Mouse (Mus musculus) myocyte (in vitro differentiated cells): ENCODE measurements at regions not wholly inside any gene's neighbourhood (a gene's known extent, or its start where the extent isn't known, plus 50 kb on each side); places are given as distances from the start of the nearest gene placed in this dataset.

Experiments
- CEBPB ChIP-seq: IDR thresholded peaks from 2 replicates; pipeline ENCODE4 v1.6.1; 2011; ENCODE audit warnings: mild to moderate bottlenecking, moderate library complexity; ENCODE audit not compliant: poor library complexity, insufficient read depth, severe bottlenecking
- E2F4 ChIP-seq: IDR thresholded peaks from one replicate; pipeline ENCODE4 v1.6.1; 2011; ENCODE audit warnings: mild to moderate bottlenecking, control low read depth, moderate library complexity; ENCODE audit not compliant: insufficient read depth
- MAX ChIP-seq: IDR thresholded peaks from one replicate; pipeline ENCODE4 v1.6.1; 2011; ENCODE audit warnings: low read depth, mild to moderate bottlenecking, control low read depth
- MYOD1 ChIP-seq, 3 experiments: IDR thresholded peaks; one replicate each; pipeline ENCODE4 v1.6.1; 2011; ENCODE audit warnings: control low read depth in 2 of 3, low read depth in 2 of 3, mild to moderate bottlenecking in 2 of 3, moderate library complexity in 1 of 3; ENCODE audit not compliant: insufficient read length in 2 of 3, control insufficient read depth in 1 of 3
- MYOG ChIP-seq, 3 experiments: IDR thresholded peaks; one replicate each; pipeline ENCODE4 v1.6.1; 2011; ENCODE audit warnings: control low read depth in 2 of 3, low read depth in 2 of 3, mild to moderate bottlenecking in 2 of 3; ENCODE audit not compliant: insufficient read length in 2 of 3, control insufficient read depth in 1 of 3, insufficient read depth in 1 of 3
- POLR2A ChIP-seq: IDR thresholded peaks from one replicate; pipeline ENCODE4 v1.6.1; 2011; ENCODE audit warnings: low read depth, mild to moderate bottlenecking, control low read depth, moderate library complexity; ENCODE audit not compliant: insufficient read length
- POLR2AphosphoS2 ChIP-seq: IDR thresholded peaks from one replicate; pipeline ENCODE4 v1.6.1; 2011; ENCODE audit warnings: low read depth, control low read depth; ENCODE audit not compliant: insufficient read length
- REST ChIP-seq: IDR thresholded peaks from one replicate; pipeline ENCODE4 v1.6.1; 2011; ENCODE audit warnings: mild to moderate bottlenecking, control low read depth, moderate library complexity; ENCODE audit not compliant: insufficient read depth, insufficient read length
- SRF ChIP-seq: IDR thresholded peaks from one replicate; pipeline ENCODE4 v1.6.1; 2011; ENCODE audit warnings: low read depth; ENCODE audit not compliant: control insufficient read depth, insufficient read length
- TCF12 ChIP-seq: IDR thresholded peaks from one replicate; pipeline ENCODE4 v1.6.1; 2011; ENCODE audit warnings: mild to moderate bottlenecking, control low read depth; ENCODE audit not compliant: poor library complexity, insufficient read depth, severe bottlenecking
- USF1 ChIP-seq: IDR thresholded peaks from one replicate; pipeline ENCODE4 v1.6.1; 2011; ENCODE audit warnings: low read depth, mild to moderate bottlenecking, control low read depth, moderate library complexity

- TF ChIP-seq MYOG (IDR thresholded peaks at IDR 0.05; ENCODE audit: control insufficient read depth in 1 of 3, insufficient read depth in 1 of 3, insufficient read length in 2 of 3, low read depth in 2 of 3) = no peak
- no peak for TF ChIP-seq POLR2AphosphoS2
- TF ChIP-seq E2F4 = no peak
- no peak for TF ChIP-seq POLR2A
- TF ChIP-seq MAX = no peak
- TF ChIP-seq SRF = no peak
- no peak for TF ChIP-seq USF1
- TF ChIP-seq MYOD1 (IDR thresholded peaks at IDR 0.05; ENCODE audit: control insufficient read depth in 1 of 3, insufficient read length in 2 of 3, low read depth in 2 of 3) = no peak
- TF ChIP-seq TCF12 = no peak
- TF ChIP-seq REST = no peak
- TF ChIP-seq CEBPB = no peak
Measured at GRCm38 (mm10) chr14:104279890-104280289, 187.9 kb downstream of the Pou4f1 start.
